Mouse (Mus musculus) limb, embryonic 15.5 days (tissue): ENCODE measurements around the gene Hvcn1. TPM values are rescaled to one million over a fixed set of nuclear protein-coding genes. Genes with fewer than 3 reads are reported as not detected.

Experiments
- polyA plus RNA-seq: library from polyadenylated mRNA; unstranded; fragments of >200 nt; fragmentation: Nextera tagmentation; extraction: Ambion mirVana; gene quantifications from 2 replicates; pipeline ENCODE4 v1.2.1, GENCODE M21; 2015

The Hvcn1 gene
- polyA plus RNA-seq, 1 experiment from 2014 or later, result 8.8 TPM

Other genes starting within 250 kb of the Hvcn1 start
- gene Cux2, start 156.7 kb upstream of the Hvcn1 start, polyA plus RNA-seq, result 2.0 and 2.5 TPM in 2 replicates
- gene Myl2, start 105.9 kb upstream of the Hvcn1 start, polyA plus RNA-seq, result 6.5 and 27.8 TPM in 2 replicates
- gene Ccdc63, start 66.0 kb upstream of the Hvcn1 start, polyA plus RNA-seq, result 0.09 and 0.11 TPM in 2 replicates
- 185 and 206 TPM in 2 replicates for gene Ppp1cc, start 48.5 kb upstream of the Hvcn1 start, polyA plus RNA-seq
- 5.7 and 6.0 TPM in 2 replicates for gene Tctn1, start 57.7 kb downstream of the Hvcn1 start, polyA plus RNA-seq
- gene Pptc7, start 77.6 kb downstream of the Hvcn1 start, polyA plus RNA-seq, result 6.8 and 7.9 TPM in 2 replicates
- 10.9 and 11.5 TPM in 2 replicates for gene Rad9b, start 147.4 kb downstream of the Hvcn1 start, polyA plus RNA-seq
- 184 and 185 TPM in 2 replicates for gene Vps29, start 147.6 kb downstream of the Hvcn1 start, polyA plus RNA-seq
- 60.5 and 68.7 TPM in 2 replicates for gene Gpn3, start 165.1 kb downstream of the Hvcn1 start, polyA plus RNA-seq
- gene Fam216a, start 165.6 kb downstream of the Hvcn1 start, polyA plus RNA-seq, result 58.3 and 59.3 TPM in 2 replicates
- gene Arpc3, start 185.1 kb downstream of the Hvcn1 start, polyA plus RNA-seq, result 141 and 177 TPM in 2 replicates
- gene Anapc7, start 214.9 kb downstream of the Hvcn1 start, polyA plus RNA-seq, result 40.2 and 43.0 TPM in 2 replicates